Mouse (Mus musculus) neutrophil, adult 5-6 weeks (primary cell): ENCODE data around the gene Olfr1221. TPM values are rescaled to one million over a fixed set of nuclear protein-coding genes. Genes with fewer than 3 reads are reported as not detected.
"Not testable (repeated sequence)": the region's sequence is repeated elsewhere in the genome, so short reads cannot be mapped to it uniquely, and the experiment has no call there.

Experiments
- ATAC-seq: fragments of 151-379, 151-347 bp; 2 replicates; pipeline ENCODE4 v1.8.0; 2017; ENCODE audit warnings: mild to moderate bottlenecking, moderate TSS enrichment; ENCODE audit not compliant: insufficient number of reproducible peaks, poor library complexity, low FRiP score, severe bottlenecking; ENCODE audit errors: extremely low read depth
- total RNA-seq: library from RNA; stranded (forward); fragments of 200-1000 nt; gene quantifications from 2 replicates; pipeline ENCODE4 v1.2.3, GENCODE M21; 2017

Gene Olfr1221
- not detected in 2 replicates for total RNA-seq

- ATAC-seq, result no peak
These were observed at the start of gene Olfr1221 for GRCm38 (mm10) chr2:89117183-89117582. Olfr1221 (minus strand) TSS chr2:89117283.

DNA sequence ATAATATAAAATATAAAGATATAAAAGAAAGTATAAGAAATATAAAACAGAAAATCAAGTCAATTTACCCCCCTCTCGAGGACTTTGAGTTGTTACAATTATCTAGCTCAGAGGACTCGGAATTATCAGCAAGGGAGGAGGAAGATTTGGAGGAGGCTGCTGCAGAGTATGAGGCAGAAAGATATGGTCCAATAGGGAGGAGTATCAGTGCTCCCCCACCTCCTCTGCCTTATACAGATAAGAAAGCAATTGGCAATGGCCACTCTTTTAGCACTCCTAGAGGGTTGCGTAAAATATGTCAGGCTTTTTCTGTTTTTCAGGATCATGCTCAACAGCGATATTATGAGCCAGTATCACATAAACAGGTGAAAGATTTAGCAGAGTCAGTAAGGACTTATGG is 47.6 kb upstream of the Olfr1221 start:
- ATAC-seq, result not testable (repeated sequence)

DNA sequence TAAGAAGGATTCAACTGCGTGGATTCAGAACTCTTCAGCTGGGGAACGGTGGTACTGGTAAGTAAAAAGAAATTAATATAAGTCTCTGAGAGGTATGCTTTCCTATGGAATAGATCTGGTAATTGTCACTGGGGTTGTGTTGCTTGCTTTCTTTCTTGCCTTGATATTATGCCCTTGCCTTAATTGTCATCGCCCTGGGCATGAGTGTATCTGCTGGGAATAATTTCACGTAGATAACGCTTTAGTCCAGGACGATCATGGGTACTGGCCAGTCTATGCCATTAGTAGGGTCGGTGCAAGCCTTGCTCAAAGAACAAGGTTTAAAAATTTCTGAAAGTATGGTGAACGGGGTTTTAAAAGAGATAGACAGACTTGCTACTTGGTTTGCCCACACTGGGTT is 46.9 kb upstream of the Olfr1221 start, which contains the start of gene Olfr1224-ps1:
TSS of gene Olfr1224-ps1 (minus strand) at position 101 of the 400 bp plus-strand sequence.
- not testable (repeated sequence) for ATAC-seq

DNA sequence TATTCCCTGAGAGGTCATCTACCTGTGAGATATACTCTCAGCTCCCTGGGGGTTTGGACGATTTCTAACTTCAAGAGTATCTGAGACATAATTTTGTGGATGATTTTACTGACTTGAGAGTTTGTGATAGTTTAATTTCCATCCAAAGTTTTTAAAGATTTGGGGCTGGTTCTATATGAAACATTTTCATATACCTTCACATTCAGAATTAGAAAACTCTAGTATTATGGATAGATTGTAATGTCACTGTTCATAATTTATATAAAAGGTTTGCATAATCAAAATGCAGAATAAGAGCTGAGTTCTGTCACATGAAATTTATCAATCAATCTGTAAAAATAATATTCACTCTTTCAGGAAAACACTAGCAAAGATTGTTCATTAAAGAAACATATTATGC is 34.4 kb upstream of the Olfr1221 start, which contains the start of gene Olfr1223:
TSS of gene Olfr1223 (minus strand) at position 101 of the 400 bp plus-strand sequence.
- ATAC-seq, result no peak

- no peak for ATAC-seq
These were observed 15.9 kb upstream of the Olfr1221 start, which contains the start of gene Olfr1222 for GRCm38 (mm10) chr2:89132954-89133353. Olfr1222 (minus strand) TSS chr2:89133054.

DNA sequence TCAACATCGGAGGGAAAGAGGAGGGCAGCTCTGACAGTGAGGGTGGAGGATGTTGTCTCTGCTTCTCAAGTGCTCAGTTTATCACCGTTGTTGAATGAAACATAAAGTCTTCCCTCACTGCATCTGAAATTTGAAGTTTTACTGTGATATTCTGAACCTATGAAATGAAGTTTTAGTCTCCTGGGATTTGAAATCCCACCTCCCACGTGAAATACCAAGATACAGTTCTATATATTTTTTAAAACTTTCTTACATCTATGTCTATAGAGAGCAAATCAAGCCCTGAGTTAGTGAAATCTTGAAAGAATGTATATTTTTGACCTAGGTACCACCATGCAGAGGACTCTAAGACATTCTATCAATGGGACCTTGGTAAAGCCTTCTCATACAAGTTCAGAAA is 10.3 kb downstream of the Olfr1221 start, which contains the start of gene Olfr1220:
TSS of gene Olfr1220 (minus strand) at position 101 of the 400 bp plus-strand sequence.
- no peak for ATAC-seq

GRCm38 (mm10) chr2:89105651-89106050 is 11.4 kb downstream of the Olfr1221 start:
- ATAC-seq, result no peak

DNA sequence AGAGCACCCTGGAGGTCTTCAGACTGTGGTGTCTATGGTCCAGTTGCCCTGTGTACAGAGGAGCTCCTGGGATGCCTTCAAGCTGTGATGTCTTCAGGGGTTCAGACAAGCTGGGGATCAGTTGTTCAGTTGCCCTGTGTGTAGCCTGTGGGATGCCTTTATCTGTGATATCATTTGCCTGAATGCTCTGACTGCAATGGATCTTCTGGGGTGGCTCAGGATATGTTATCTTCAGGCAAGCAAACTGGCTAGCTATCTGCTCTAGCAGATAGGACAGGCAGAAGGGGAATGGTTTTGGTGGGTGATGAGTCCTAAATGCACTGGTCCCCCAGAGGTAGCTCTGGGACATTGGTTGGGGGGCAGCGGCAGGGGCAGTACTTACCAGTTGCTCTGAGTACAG is 23.2 kb downstream of the Olfr1221 start:
- no peak for ATAC-seq

- no peak for ATAC-seq
These were observed 33.7 kb downstream of the Olfr1221 start, which contains the start of gene Olfr1219 for GRCm38 (mm10) chr2:89083413-89083812. Olfr1219 (minus strand) TSS chr2:89083513.

DNA sequence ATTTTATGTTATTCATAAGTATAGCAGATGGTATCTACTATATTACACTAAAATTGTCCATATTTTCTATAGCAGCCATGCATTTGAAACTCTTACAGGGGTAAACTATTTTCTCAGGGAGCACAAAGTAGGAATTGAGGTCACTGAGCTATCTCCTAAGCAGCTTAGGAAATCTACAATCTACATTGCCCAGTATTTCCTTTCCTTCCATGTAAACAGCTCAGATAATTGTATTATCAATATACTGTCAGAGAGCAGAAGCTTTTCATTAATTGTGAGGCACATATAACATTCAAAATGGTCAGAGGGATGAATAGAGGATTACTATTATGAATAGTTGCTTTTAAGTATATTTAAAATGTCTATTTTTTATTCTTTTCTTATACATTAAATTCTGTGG is 35.6 kb downstream of the Olfr1221 start:
- ATAC-seq, result no peak

DNA sequence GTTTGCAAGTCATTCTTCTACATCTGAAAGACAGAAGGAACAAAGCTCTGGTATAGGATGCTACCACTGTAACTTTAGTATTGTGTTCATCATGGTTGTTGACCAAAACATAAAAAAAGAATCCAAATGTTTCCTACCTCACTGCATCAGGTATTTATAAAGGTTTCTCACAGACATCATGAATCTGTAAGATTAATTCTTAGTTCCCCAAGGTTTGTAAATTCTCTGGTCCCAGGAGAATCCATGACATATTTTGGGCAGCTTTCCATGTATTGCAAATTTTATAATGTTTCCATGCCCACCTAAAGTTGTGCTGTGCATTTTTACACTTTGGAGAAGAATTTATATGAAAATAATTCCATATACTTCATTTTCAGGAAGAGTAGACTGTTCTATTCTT is 56.0 kb downstream of the Olfr1221 start, which contains the start of gene Olfr1218:
TSS of gene Olfr1218 (minus strand) at position 101 of the 400 bp plus-strand sequence.
- ATAC-seq, result no peak

Other genes with a start within 250 kb of the Olfr1221 start
- gene Olfr1208, start 215.0 kb downstream of the Olfr1221 start, total RNA-seq, result 0.25 TPM in 1 of 2 replicates, not detected in the other
- gene Olfr1209, start 202.1 kb downstream of the Olfr1221 start, total RNA-seq, result not detected in 2 replicates
- gene Olfr1211, start 179.2 kb downstream of the Olfr1221 start, total RNA-seq, result not detected in 2 replicates
- gene Olfr1212, start 163.3 kb downstream of the Olfr1221 start, total RNA-seq, result not detected in 2 replicates
- not detected in 2 replicates for gene Gm13762, start 137.0 kb downstream of the Olfr1221 start, total RNA-seq
- gene Olfr1214, start 124.6 kb downstream of the Olfr1221 start, total RNA-seq, result not detected in 2 replicates
- not detected in 2 replicates for gene Olfr1215, start 110.3 kb downstream of the Olfr1221 start, total RNA-seq
- not detected in 2 replicates for gene Olfr1216, start 98.9 kb downstream of the Olfr1221 start, total RNA-seq
- not detected in 2 replicates for gene Olfr1217, start 85.2 kb downstream of the Olfr1221 start, total RNA-seq
- gene Olfr1218, start 56.1 kb downstream of the Olfr1221 start, total RNA-seq, result not detected in 2 replicates
- not detected in 2 replicates for gene Olfr1219, start 33.8 kb downstream of the Olfr1221 start, total RNA-seq
- gene Olfr1220, start 10.4 kb downstream of the Olfr1221 start, total RNA-seq, result not detected in 2 replicates
- gene Olfr1222, start 15.8 kb upstream of the Olfr1221 start, total RNA-seq, result 1.5 TPM in 1 of 2 replicates, not detected in the other
- not detected in 2 replicates for gene Olfr1223, start 34.3 kb upstream of the Olfr1221 start, total RNA-seq
- gene Olfr1224-ps1, start 46.8 kb upstream of the Olfr1221 start, total RNA-seq, result not detected in 2 replicates
- not detected in 2 replicates for gene Olfr1225, start 57.4 kb upstream of the Olfr1221 start, total RNA-seq
- gene Olfr1226, start 82.8 kb upstream of the Olfr1221 start, total RNA-seq, result not detected in 2 replicates
- gene Olfr1228, start 136.8 kb upstream of the Olfr1221 start, total RNA-seq, result not detected in 2 replicates
- gene Olfr1229, start 170.7 kb upstream of the Olfr1221 start, total RNA-seq, result 0.12 TPM in 1 of 2 replicates, not detected in the other
- not detected in 2 replicates for gene Olfr1230, start 180.0 kb upstream of the Olfr1221 start, total RNA-seq
- not detected in 2 replicates for gene Olfr1231, start 189.8 kb upstream of the Olfr1221 start, total RNA-seq
- gene Olfr1232, start 212.4 kb upstream of the Olfr1221 start, total RNA-seq, result 1.0 TPM in 1 of 2 replicates, not detected in the other
- gene Olfr1233, start 225.1 kb upstream of the Olfr1221 start, total RNA-seq, result 0.12 TPM in 1 of 2 replicates, not detected in the other
- gene Olfr1234, start 247.6 kb upstream of the Olfr1221 start, total RNA-seq, result 0.23 TPM in 1 of 2 replicates, not detected in the other